Mouse (Mus musculus) thymus, adult 2 months (tissue): Measurements from ENCODE around the gene Gm36210.

Source experiments
- CTCF ChIP-seq: fragments of 200-500 bp; IDR thresholded peaks from 2 replicates; pipeline ENCODE4 v1.5.1; 2012; ENCODE audit warnings: mild to moderate bottlenecking, control low read depth, low read length, moderate library complexity, borderline replicate concordance; ENCODE audit not compliant: control insufficient read depth, poor library complexity, insufficient read depth; ENCODE audit errors: extremely low read depth
- POLR2A ChIP-seq: fragments of 200-500 bp; IDR thresholded peaks from 2 replicates; pipeline ENCODE4 v1.6.1; 2012; ENCODE audit warnings: mild to moderate bottlenecking, low read length, control low read depth, moderate library complexity; ENCODE audit not compliant: control insufficient read depth, poor library complexity, insufficient read depth; ENCODE audit errors: extremely low read depth

DNA sequence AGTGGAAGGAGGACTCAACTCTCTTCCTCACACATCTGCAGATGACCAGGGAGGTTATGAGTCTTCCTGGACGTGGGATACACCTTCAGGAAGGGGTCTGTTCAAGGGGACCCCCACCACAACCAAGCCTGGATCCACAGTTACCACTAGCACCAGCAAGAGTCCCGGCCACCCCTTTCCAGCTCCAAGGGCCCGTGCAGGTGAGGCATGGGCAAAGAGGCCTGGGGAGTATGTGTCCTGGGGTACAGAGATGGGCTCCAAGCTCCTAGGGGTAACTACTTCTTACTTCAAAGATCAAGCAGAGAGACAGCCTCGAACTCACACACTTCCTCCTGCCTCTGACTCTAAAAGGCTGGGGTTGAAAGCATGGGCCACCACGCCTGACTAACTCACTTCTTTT, 36.4 kb upstream of the Gm36210 start:
- TF ChIP-seq CTCF (no peak), POLR2A (no peak)
